Mouse (Mus musculus): Measurements from ENCODE around the gene AW549877. TPM values are rescaled to one million over a fixed set of nuclear protein-coding genes. Genes with fewer than 3 reads are reported as not detected.

Gene AW549877
- total and polyA plus RNA-seq, 2 experiments from 2014 or later, result 19.6 to 26.2 TPM

GRCm38 (mm10) chr15:4027671-4028410 is 32.3 kb upstream of the AW549877 start:
- Histone ChIP-seq H3K27ac (ENCODE audit: low read depth, low read length) (peak overlapping the region; percentile 96), H3K4me3 (ENCODE audit: low read depth, low read length) (peak overlapping the region; percentile 58), H3K4me1 (ENCODE audit: insufficient read depth) (peaks cover 5% of the 10 kb centered on the region; the same call in 1 of the 2 replicates), H3K4me2 (ENCODE audit: low read depth) (peak overlapping the region; percentile 49), H3K9ac (peak overlapping the region; percentile 89), H3K36me3 (ENCODE audit: insufficient read depth) (no peaks in the 10 kb centered on the region), H3K27me3 (ENCODE audit: insufficient read depth, low read length) (no peaks in the 10 kb centered on the region), H3K9me3 (ENCODE audit: low read length) (no peaks in the 10 kb centered on the region)
- no peak for DNase-seq
- ATAC-seq, result no peak
- 3% methylated on average over 6 of the region's 6 CpGs for WGBS
- no peak for TF ChIP-seq CTCF (IDR thresholded peaks at IDR 0.05; ENCODE audit: low read depth)

DNA sequence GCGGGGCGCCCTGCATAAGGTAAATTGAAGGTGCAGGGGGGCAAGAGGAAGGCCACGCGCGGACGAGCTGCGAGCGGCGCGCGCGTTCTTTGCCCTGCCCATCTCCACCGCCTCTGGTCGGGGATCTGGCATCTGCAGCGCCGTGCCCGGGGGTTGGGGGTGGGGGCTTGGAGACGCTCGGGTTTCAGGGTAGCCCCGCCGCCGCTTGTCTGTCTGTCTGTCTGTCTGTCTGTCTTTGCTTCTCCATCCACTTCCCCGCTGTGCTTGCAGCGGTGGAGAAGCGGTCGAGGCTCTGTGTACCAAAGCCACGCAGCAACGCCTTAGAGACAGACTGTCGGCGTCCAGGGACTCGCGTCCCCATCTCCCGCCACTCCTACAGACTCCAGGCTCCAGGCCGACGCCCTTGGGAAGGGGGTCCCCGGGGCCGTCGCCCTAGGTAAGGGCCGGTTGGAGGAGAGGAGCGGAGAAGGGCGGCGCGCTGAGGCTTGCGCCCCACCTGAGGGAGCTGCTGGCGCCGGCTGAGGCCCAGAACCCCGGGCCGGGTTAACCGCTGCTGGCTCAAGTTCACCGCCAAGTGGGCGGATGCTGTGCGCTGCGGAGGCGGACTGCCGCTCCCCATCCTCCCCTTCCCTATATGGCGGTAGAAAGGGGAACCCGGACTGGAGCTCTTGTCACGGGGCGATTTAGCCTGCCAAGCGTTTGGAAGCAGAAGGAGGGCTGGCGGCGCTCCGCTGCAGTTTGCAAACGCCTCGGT is 31.5 kb upstream of the AW549877 start:
- no peak for TF ChIP-seq CTCF (IDR thresholded peaks at IDR 0.05; ENCODE audit: low read depth)
- Histone ChIP-seq H3K27me3 (ENCODE audit: insufficient read depth, low read length) (no peaks in the 10 kb centered on the region), H3K36me3 (ENCODE audit: insufficient read depth) (no peaks in the 10 kb centered on the region), H3K27ac (ENCODE audit: low read depth, low read length) (peak overlapping the region; percentile 96), H3K4me2 (ENCODE audit: low read depth) (peak overlapping the region; percentile 49), H3K4me1 (ENCODE audit: insufficient read depth) (peaks cover 5% of the 10 kb centered on the region; the same call in 1 of the 2 replicates), H3K9ac (peak overlapping the region; percentile 89), H3K9me3 (ENCODE audit: low read length) (no peaks in the 10 kb centered on the region), H3K4me3 (ENCODE audit: low read depth, low read length) (peak overlapping the region; percentile 58)
- WGBS, result under 1% methylated on average over 65 of the region's 65 CpGs
- ATAC-seq (peak; percentile 76), DNase-seq (peak; percentile 82)

DNA sequence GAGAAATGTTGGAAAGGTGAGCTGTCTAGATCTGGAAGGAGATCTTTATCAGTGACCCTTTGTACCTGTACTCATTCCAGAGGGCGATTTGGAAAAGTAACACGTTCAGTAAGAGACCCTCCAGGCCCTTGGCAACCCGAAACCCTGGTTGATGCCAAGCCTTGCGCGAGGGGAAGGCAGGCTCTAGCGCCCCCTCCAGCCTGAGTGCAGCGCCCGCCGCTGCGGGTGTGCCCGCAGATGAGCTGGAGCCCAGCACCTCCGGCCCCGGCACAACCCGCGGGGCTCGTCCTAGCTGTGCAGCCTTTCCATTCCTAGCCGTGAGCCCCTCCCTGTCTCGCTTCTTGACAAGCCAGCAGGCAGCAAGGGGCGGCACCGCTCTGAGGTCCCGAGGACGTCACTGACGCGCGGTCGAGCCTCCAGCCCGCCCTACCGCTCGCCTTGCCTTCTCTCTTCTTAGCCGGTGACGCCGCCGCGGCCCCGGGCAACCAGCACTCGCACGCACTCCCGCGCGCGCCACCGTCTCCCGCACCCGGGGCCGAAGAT is 30.8 kb upstream of the AW549877 start, which contains the start of gene Oxct1:
Oxct1 (plus strand) TSS at position 153 of the 543 bp plus-strand sequence.
- Histone ChIP-seq H3K9ac (peak within 1 kb of the TSS; percentile 89), H3K4me1 (ENCODE audit: insufficient read depth) (peaks cover 5% of the 10 kb centered on the region; the same call in 1 of the 2 replicates), H3K27me3 (ENCODE audit: insufficient read depth, low read length) (no peaks in the 10 kb centered on the region), H3K4me3 (ENCODE audit: low read depth, low read length) (peak within 1 kb of the TSS; percentile 58), H3K36me3 (ENCODE audit: insufficient read depth) (no peaks in the 10 kb centered on the region), H3K27ac (ENCODE audit: low read depth, low read length) (peak within 1 kb of the TSS; percentile 96), H3K9me3 (ENCODE audit: low read length) (no peaks in the 10 kb centered on the region), H3K4me2 (ENCODE audit: low read depth) (peak within 1 kb of the TSS; percentile 49)
- 0% methylated on average over 45 of the region's 45 CpGs for WGBS
- peak; percentile 96 for ATAC-seq
- peak; percentile 75 for TF ChIP-seq CTCF (IDR thresholded peaks at IDR 0.05; ENCODE audit: low read depth)
- DNase-seq, result peak; percentile 93

- Histone ChIP-seq H3K27ac (ENCODE audit: low read depth, low read length) (no peak overlapping the region), H3K9ac (no peak overlapping the region; the same call in 1 of the 2 replicates), H3K4me3 (ENCODE audit: low read depth, low read length) (no peak overlapping the region)
These were observed 30.0 kb upstream of the AW549877 start for GRCm38 (mm10) chr15:4025508-4025904.

GRCm38 (mm10) chr15:4024726-4025507 is 29.4 kb upstream of the AW549877 start:
- H3K27me3 ChIP-seq (ENCODE audit: insufficient read depth, low read length), result no peaks in the 10 kb centered on the region
- DNase-seq (no peak), ATAC-seq (no peak)
- TF ChIP-seq CTCF (IDR thresholded peaks at IDR 0.05; ENCODE audit: low read depth), result no peak
- WGBS, result 75% methylated on average over 13 of the region's 13 CpGs
- no peak overlapping the region for H3K9ac ChIP-seq
- H3K4me2 ChIP-seq (ENCODE audit: low read depth), result no peak overlapping the region
- no peaks in the 10 kb centered on the region for H3K9me3 ChIP-seq (ENCODE audit: low read length)
- H3K4me1 ChIP-seq (ENCODE audit: insufficient read depth), result peaks cover 5% of the 10 kb centered on the region; the same call in 1 of the 2 replicates
- no peak overlapping the region for H3K4me3 ChIP-seq (ENCODE audit: low read depth, low read length)
- no peak overlapping the region for H3K27ac ChIP-seq (ENCODE audit: low read depth, low read length)
- no peaks in the 10 kb centered on the region for H3K36me3 ChIP-seq (ENCODE audit: insufficient read depth)

More at GRCm38 (mm10) chr15:4025508-4025904, 30.0 kb upstream of the AW549877 start:
- H3K9me3 ChIP-seq (ENCODE audit: low read length), result no peaks in the 10 kb centered on the region
- H3K4me2 ChIP-seq (ENCODE audit: low read depth), result peak overlapping the region; percentile 49
- ATAC-seq (no peak), DNase-seq (no peak)
- no peaks in the 10 kb centered on the region for H3K27me3 ChIP-seq (ENCODE audit: insufficient read depth, low read length)
- no peak for TF ChIP-seq CTCF (IDR thresholded peaks at IDR 0.05; ENCODE audit: low read depth)
- 47% methylated on average over 11 of the region's 11 CpGs for WGBS
- H3K36me3 ChIP-seq (ENCODE audit: insufficient read depth), result no peaks in the 10 kb centered on the region
- peaks cover 5% of the 10 kb centered on the region; the same call in 1 of the 2 replicates for H3K4me1 ChIP-seq (ENCODE audit: insufficient read depth)

DNA sequence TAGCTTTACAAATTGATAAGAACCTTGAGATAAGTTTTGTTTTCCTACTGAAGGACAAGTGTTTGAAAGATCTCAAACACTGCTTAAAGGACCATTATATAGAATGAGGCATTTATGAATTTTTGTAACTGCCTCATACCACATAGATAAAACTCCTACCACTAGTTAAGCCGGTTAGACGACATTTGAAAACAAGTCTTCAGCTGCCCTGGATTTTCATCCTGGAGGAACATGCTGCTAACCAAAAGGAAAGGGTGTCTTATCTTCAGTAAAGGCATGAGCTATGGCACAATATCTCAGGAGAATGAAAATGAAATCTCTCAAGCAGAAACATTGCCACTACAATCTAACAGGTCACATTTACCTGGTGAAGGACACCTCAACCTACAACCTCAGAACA is 28.2 kb upstream of the AW549877 start:
- Histone ChIP-seq H3K9ac (no peak overlapping the region), H3K27ac (ENCODE audit: low read depth, low read length) (no peak overlapping the region), H3K4me1 (ENCODE audit: insufficient read depth) (peaks cover 5% of the 10 kb centered on the region; the same call in 1 of the 2 replicates), H3K36me3 (ENCODE audit: insufficient read depth) (no peaks in the 10 kb centered on the region), H3K9me3 (ENCODE audit: low read length) (no peaks in the 10 kb centered on the region), H3K27me3 (ENCODE audit: insufficient read depth, low read length) (no peaks in the 10 kb centered on the region), H3K4me3 (ENCODE audit: low read depth, low read length) (no peak overlapping the region), H3K4me2 (ENCODE audit: low read depth) (no peak overlapping the region)
- ATAC-seq (no peak), DNase-seq (no peak)
- WGBS, result 96% methylated on average over 2 of the region's 2 CpGs
- TF ChIP-seq CTCF (IDR thresholded peaks at IDR 0.05; ENCODE audit: low read depth), result no peak

Data from forebrain, postnatal 0 days (tissue).